Mouse (Mus musculus): ENCODE measurements around the gene Rabep1. TPM values are rescaled to one million over a fixed set of nuclear protein-coding genes. Genes with fewer than 3 reads are reported as not detected.
"Not testable (repeated sequence)": the region's sequence is repeated elsewhere in the genome, so short reads cannot be mapped to it uniquely, and the experiment has no call there.

The Rabep1 gene
- polyA plus RNA-seq, 1 experiment from 2014 or later, result 38.5 TPM

DNA sequence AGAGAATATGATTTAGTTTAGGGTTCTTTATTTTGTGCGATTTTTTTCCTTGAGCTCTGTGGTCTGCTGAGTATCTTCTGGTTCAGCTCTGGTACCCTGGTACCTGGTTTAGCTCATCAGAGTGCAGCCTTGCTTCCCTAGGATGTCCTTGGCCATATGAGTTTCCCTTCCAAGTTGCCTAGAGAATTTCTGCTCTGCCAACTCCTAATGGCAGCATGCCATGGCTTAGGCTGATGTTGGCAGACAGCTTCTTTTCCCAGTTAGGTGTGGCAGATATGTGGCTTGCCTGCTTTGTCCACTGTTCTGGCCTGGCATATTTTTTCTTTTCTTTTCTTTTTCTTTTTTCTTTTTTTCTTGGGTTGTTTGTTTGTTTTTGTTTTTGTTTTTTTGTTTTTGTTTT, 25.8 kb downstream of the Rabep1 start:
- H3K4me3 ChIP-seq, result no peak overlapping the region
- WGBS, result 100% methylated on average over 1 of the region's 1 CpGs
- no peak for ATAC-seq (ENCODE audit: low FRiP score, low read depth)
- H3K27ac ChIP-seq, result no peak overlapping the region
- no peak overlapping the region for H3K9ac ChIP-seq
- H3K36me3 ChIP-seq, result no peaks in the 10 kb centered on the region
- no peak overlapping the region for H3K4me2 ChIP-seq (replicated peaks)
- H3K27me3 ChIP-seq, result no peaks in the 10 kb centered on the region
- H3K4me1 ChIP-seq, result peaks cover 10% of the 10 kb centered on the region
- no peaks in the 10 kb centered on the region for H3K9me3 ChIP-seq

DNA sequence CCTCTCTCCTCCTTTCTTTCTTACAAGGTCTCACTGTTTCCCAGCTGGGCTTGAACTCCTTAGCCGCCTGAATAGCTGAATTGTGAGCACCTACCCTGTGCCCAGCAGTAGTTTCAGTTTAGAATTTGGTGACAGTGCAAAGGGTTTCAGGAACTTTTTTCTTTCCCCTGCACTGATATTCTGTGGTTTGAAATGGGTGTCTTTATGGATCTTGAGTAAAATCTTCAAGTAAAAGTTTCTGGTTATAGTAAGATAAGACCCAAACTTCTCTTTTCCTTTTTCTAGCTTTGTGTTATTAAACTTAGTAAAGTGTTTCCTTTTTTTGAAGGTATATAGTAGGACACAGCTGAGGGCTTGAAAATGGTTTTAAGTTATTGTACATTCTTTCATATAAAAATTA, 26.5 kb downstream of the Rabep1 start:
- peaks cover 10% of the 10 kb centered on the region for H3K4me1 ChIP-seq
- no peak overlapping the region for H3K4me3 ChIP-seq
- no peak for ATAC-seq (ENCODE audit: low FRiP score, low read depth)
- 85% methylated on average over 1 of the region's 1 CpGs for WGBS
- H3K9me3 ChIP-seq, result no peaks in the 10 kb centered on the region
- H3K27ac ChIP-seq, result no peak overlapping the region
- H3K4me2 ChIP-seq (replicated peaks), result no peak overlapping the region
- no peaks in the 10 kb centered on the region for H3K36me3 ChIP-seq
- H3K9ac ChIP-seq, result no peak overlapping the region
- no peaks in the 10 kb centered on the region for H3K27me3 ChIP-seq

DNA sequence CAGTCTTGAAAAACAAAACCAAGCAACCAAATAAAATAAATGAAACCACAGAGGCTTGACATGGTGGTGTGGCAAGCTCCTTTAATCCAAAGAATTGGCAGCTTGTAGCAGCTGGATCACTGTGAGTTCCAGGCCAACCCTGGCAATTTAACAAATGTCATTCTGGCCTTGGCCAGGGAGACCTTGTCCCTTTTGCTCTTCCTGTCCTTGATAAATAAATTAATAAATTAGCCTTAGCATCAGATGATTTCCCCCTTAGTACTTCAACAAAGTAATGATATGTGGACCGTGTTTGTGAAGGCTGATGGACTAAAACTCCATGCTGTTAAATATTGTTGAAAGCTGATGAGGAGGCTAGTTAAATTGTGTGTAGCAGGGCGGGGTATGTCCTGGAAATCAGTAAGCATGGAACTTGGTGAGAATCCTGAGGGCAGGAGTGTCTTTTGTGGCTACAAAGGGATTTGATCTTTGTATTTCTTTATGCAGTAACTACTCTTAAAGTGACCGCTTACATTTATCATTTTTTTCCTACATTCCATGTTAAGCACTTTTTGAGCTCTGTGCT, 27.3 kb downstream of the Rabep1 start:
- no peak overlapping the region for H3K27ac ChIP-seq
- no peak overlapping the region for H3K4me3 ChIP-seq
- no peak overlapping the region for H3K9ac ChIP-seq
- peaks cover 10% of the 10 kb centered on the region for H3K4me1 ChIP-seq
- no peaks in the 10 kb centered on the region for H3K27me3 ChIP-seq
- no peaks in the 10 kb centered on the region for H3K9me3 ChIP-seq
- 88% methylated on average over 3 of the region's 3 CpGs for WGBS
- no peaks in the 10 kb centered on the region; the same call in 1 of the 2 replicates for H3K36me3 ChIP-seq
- ATAC-seq (ENCODE audit: low FRiP score, low read depth), result no peak
- H3K4me2 ChIP-seq (replicated peaks), result no peak overlapping the region

DNA sequence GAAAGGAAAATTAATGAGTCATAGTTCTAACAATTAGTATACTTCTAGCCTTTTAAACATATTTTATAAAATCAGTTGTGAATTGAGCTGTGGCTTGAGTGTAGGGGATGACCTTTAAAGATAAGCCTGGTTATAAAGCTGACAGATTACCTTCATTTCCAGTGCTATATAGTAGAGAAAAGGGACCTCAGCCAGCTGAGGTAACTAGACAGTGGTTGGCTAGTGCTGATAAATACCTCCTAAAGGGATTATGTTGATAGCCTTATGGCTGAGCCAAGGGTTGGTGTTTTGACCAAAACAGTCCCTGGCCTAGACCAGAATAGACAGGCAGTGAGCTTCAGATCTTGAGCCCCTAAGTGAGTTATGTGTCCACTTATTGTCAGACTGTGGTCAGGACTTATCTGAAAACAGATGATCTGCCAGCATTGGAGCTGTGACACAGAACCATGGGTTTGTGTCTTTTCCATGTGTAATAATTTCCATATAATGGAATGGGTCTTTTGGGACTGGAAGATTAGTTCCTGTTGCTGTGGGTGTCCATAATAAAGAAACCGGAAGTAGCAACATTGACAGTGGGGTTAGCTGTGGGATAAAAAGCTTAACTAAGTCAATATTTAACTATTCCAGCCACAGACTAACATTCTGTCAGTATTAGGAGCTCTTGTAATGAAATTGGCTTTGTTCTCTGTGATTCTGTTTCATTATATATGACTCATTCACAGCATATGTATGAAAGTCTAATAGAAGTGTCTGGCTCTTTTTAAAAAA, 29.5 kb downstream of the Rabep1 start:
- H3K9me3 ChIP-seq, result no peaks in the 10 kb centered on the region
- H3K4me3 ChIP-seq, result no peak overlapping the region
- peaks cover 3% of the 10 kb centered on the region; the same call in 1 of the 2 replicates for H3K36me3 ChIP-seq
- H3K27me3 ChIP-seq, result no peaks in the 10 kb centered on the region
- no peak overlapping the region for H3K9ac ChIP-seq
- H3K4me1 ChIP-seq, result peaks cover 10% of the 10 kb centered on the region
- H3K4me2 ChIP-seq (replicated peaks), result no peak overlapping the region
- WGBS, result 58% methylated on average over 1 of the region's 1 CpGs
- no peak for ATAC-seq (ENCODE audit: low FRiP score, low read depth)
- no peak overlapping the region for H3K27ac ChIP-seq

DNA sequence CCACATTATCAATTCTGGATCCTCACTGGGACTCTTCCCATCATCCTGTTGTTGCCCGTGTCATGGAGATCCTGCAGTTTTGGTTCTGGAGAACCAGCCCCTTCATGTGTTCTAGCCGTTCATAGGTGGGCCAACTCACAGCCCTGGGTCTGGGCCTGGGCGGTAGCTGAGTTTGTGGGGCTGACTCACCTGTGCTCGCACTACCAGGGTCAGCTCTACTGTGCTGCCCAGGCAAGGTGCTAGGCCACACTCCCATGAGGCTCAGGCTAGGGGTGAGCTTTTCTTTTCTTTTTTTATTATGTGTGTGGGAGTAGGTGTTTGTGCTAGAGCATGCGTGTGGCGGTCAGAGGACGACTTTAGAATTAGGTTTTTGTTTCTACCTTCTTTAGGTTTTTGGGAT, 33.1 kb downstream of the Rabep1 start:
- Histone ChIP-seq H3K36me3 (peaks cover 8% of the 10 kb centered on the region), H3K4me1 (peaks cover 7% of the 10 kb centered on the region; the same call in 1 of the 2 replicates), H3K9ac (no peak overlapping the region), H3K9me3 (no peaks in the 10 kb centered on the region), H3K4me2 (replicated peaks) (no peak overlapping the region), H3K27me3 (no peaks in the 10 kb centered on the region), H3K27ac (no peak overlapping the region), H3K4me3 (no peak overlapping the region)
- 88% methylated on average over 7 of the region's 7 CpGs for WGBS
- no peak for ATAC-seq (ENCODE audit: low FRiP score, low read depth)

DNA sequence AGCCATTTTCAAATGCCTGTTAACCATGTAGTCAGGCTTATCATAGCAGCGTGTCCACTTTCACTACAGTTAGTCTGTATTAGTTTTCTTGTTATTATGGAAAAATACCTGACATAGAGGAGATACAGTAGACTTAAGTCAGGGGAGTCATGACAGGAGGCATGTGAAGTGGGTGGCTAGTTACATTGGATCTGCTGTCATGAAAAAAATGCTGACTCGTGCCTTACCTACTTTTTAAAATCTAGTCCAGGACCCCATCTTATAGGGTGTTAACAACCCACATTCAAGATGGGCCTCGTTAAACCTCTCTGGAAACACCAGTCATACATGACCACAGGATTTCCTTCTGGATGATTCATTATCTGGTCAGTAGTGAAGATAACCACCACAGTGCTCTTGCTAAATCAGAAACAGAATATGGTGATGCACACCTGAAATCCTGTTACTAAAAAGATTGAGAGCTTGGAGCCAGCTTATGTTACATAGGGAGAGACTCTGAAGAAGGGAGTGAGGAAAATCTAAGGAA, 38.4 kb downstream of the Rabep1 start:
- Histone ChIP-seq H3K4me1 (no peaks in the 10 kb centered on the region), H3K36me3 (peaks cover 30% of the 10 kb centered on the region), H3K4me3 (no peak overlapping the region), H3K9ac (no peak overlapping the region), H3K4me2 (replicated peaks) (no peak overlapping the region), H3K27me3 (no peaks in the 10 kb centered on the region), H3K27ac (no peak overlapping the region), H3K9me3 (no peaks in the 10 kb centered on the region)
- no peak for ATAC-seq (ENCODE audit: low FRiP score, low read depth)
- 85% methylated on average over 3 of the region's 3 CpGs for WGBS

DNA sequence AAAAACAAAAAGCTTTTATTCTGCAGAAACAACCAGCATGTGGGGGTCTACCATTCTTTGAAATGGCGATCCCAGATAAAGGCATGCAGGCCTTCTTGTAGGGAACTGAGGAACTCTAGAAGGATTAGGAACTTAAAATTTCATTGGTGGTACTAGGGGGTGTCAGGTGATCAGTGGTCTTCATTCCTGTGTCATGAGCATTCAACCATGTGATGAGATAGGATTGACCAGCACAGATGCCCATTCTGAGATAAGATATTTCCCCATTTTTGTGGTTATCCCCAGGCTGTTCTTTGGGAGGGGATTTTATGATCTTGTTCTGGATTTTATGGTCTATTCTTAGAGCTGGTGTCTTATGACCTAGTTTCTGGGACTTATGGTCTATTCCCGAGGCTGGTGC, 46.1 kb downstream of the Rabep1 start:
- H3K4me1 ChIP-seq, result no peaks in the 10 kb centered on the region
- WGBS, result 78% methylated on average over 2 of the region's 2 CpGs
- no peak for ATAC-seq (ENCODE audit: low FRiP score, low read depth)
- no peak overlapping the region for H3K27ac ChIP-seq
- no peak overlapping the region for H3K4me2 ChIP-seq (replicated peaks)
- no peaks in the 10 kb centered on the region; the same call in 1 of the 2 replicates for H3K9me3 ChIP-seq
- peaks cover 55% of the 10 kb centered on the region for H3K36me3 ChIP-seq
- no peaks in the 10 kb centered on the region for H3K27me3 ChIP-seq
- H3K9ac ChIP-seq, result no peak overlapping the region
- H3K4me3 ChIP-seq, result no peak overlapping the region

DNA sequence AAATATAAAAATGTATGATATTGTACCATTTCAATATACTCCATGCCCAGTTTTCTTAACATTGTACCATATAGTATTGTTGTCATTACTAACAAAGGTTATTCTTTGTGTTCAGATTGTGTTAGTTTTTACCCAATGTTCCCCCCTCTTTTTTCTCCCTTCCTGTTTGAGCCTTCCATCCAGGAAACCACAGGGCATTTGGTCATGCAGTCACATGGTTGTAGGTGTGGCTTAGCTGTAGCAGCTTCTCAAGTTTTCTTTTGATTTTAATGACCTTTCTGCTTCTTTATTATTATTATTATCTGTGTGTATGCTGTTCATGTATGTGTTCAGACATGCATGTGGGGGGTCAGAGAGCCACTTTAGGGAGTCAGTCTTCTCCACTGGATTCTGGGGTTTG, 47.0 kb downstream of the Rabep1 start:
- no peaks in the 10 kb centered on the region; the same call in 1 of the 2 replicates for H3K9me3 ChIP-seq
- H3K36me3 ChIP-seq, result peaks cover 58% of the 10 kb centered on the region
- H3K27ac ChIP-seq, result no peak overlapping the region
- H3K27me3 ChIP-seq, result no peaks in the 10 kb centered on the region
- no peak overlapping the region for H3K9ac ChIP-seq
- no peak overlapping the region for H3K4me2 ChIP-seq (replicated peaks)
- no peak overlapping the region for H3K4me3 ChIP-seq
- no peaks in the 10 kb centered on the region for H3K4me1 ChIP-seq
- ATAC-seq (ENCODE audit: low FRiP score, low read depth), result no peak

DNA sequence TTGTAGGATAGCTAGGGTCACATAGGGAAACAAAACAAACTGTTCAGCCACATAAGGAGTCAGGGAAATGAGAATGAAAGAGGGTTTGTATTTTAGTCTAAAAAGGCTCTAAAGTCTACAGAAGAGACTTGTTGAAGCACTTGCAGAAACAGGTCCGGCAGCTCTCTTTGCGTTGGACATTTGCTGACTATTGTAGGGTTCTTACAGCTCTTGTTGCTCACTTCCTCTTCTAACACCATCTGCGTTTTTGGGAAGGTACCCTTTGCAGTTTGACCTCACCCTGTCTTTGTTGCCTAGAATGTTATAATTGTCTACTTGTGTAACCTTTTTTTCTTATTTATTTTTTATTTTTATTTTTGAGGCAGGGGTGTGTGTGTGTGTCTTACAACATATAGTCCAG, 53.1 kb downstream of the Rabep1 start:
- no peaks in the 10 kb centered on the region; the same call in 1 of the 2 replicates for H3K9me3 ChIP-seq
- H3K4me2 ChIP-seq (replicated peaks), result no peak overlapping the region
- no peak for ATAC-seq (ENCODE audit: low FRiP score, low read depth)
- H3K4me1 ChIP-seq, result no peaks in the 10 kb centered on the region
- H3K27me3 ChIP-seq, result no peaks in the 10 kb centered on the region
- WGBS, result 97% methylated on average over 3 of the region's 3 CpGs
- H3K9ac ChIP-seq, result no peak overlapping the region
- H3K36me3 ChIP-seq, result peaks cover 48% of the 10 kb centered on the region
- no peak overlapping the region for H3K4me3 ChIP-seq
- H3K27ac ChIP-seq, result no peak overlapping the region

DNA sequence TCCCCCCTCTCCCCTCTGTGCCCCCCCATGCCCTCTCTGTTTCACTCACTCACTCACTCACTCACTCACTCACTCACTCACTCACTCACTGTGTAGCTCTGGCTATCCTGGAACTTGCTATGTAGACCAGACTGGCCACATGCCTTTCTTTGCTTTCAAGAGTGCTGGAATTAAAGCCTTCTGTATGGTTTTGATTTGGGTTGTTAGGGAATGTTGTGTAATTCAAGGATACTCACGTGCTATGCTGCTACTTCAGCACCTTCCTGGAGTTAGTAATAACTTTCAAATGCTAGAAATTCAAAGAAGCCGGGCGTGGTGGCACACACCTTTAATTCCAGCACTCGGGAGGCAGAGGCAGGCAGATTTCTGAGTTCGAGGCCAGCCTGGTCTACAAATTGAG, 53.6 kb downstream of the Rabep1 start:
- WGBS, result 90% methylated on average over 5 of the region's 5 CpGs
- H3K36me3 ChIP-seq, result peaks cover 51% of the 10 kb centered on the region

DNA sequence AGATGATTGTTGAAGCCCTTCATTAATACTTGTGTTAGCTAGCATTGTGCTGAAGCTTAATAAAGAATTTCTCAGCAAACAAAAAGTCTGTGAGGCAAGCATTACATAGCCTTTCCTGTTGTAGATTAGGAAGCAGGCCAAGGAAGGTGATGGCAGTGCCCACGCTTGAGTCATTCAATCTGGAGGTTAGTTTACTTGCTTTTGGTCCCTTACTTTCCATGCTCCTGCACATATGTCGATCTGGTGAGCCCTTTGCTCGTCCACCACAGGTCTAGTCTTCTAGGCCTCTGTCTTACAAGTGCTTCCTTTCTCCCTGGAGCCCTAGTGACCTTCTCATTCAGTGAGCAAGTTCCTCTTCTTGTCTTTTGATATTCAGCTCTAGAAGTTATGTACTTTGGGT, 62.1 kb downstream of the Rabep1 start:
- 90% methylated on average over 3 of the region's 3 CpGs for WGBS
- Histone ChIP-seq H3K27me3 (no peaks in the 10 kb centered on the region), H3K36me3 (peaks cover 54% of the 10 kb centered on the region), H3K27ac (no peak overlapping the region), H3K4me1 (no peaks in the 10 kb centered on the region), H3K4me3 (no peak overlapping the region), H3K4me2 (replicated peaks) (no peak overlapping the region), H3K9me3 (no peaks in the 10 kb centered on the region), H3K9ac (no peak overlapping the region)
- no peak for ATAC-seq (ENCODE audit: low FRiP score, low read depth)

More for the DNA sequence above, 53.6 kb downstream of the Rabep1 start:
- ATAC-seq (ENCODE audit: low FRiP score, low read depth); H3K4me3 ChIP-seq; H3K9me3 ChIP-seq; H3K27ac ChIP-seq; H3K4me1 ChIP-seq; H3K4me2 ChIP-seq (replicated peaks); H3K9ac ChIP-seq; H3K27me3 ChIP-seq: not testable (repeated sequence)

DNA sequence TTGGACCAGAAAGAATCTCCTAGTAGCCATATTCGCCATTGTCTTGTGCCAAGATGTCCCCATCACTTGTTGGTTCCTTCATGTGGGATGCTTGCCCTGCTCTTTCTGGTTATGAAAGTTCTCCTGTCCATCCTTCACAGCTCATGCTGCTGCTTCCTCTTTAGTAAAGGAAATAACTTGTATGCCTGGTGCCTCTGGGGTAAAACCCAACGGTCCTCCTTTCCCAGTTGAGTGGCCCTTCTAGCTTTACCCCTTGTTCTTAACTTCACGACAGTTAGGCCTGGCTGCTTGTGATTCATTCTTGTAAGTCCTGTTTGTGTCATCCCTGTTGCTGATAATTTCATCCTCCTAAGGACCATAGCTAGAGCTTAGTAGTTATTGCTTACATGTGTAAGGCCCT, 66.7 kb downstream of the Rabep1 start:
- Histone ChIP-seq H3K36me3 (peaks cover 50% of the 10 kb centered on the region), H3K27me3 (no peaks in the 10 kb centered on the region), H3K9ac (no peak overlapping the region), H3K4me2 (replicated peaks) (no peak overlapping the region), H3K4me1 (no peaks in the 10 kb centered on the region), H3K4me3 (no peak overlapping the region), H3K9me3 (no peaks in the 10 kb centered on the region), H3K27ac (no peak overlapping the region)
- WGBS, result 97% methylated on average over 3 of the region's 3 CpGs
- no peak for ATAC-seq (ENCODE audit: low FRiP score, low read depth)
